Mouse (Mus musculus) neutrophil, adult 5-6 weeks (primary cell): ENCODE data around the gene Zfp955b. TPM values are rescaled to one million over a fixed set of nuclear protein-coding genes. Genes with fewer than 3 reads are reported as not detected.
"Not testable (repeated sequence)": the region's sequence is repeated elsewhere in the genome, so short reads cannot be mapped to it uniquely, and the experiment has no call there.

ENCODE experiments used
- ATAC-seq: fragments of 151-379, 151-347 bp; 2 replicates; pipeline ENCODE4 v1.8.0; 2017; ENCODE audit warnings: mild to moderate bottlenecking, moderate TSS enrichment; ENCODE audit not compliant: insufficient number of reproducible peaks, poor library complexity, low FRiP score, severe bottlenecking; ENCODE audit errors: extremely low read depth
- total RNA-seq: library from RNA; stranded (forward); fragments of 200-1000 nt; gene quantifications from 2 replicates; pipeline ENCODE4 v1.2.3, GENCODE M21; 2017

The Zfp955b gene
- 5.1 and 7.6 TPM in 2 replicates for total RNA-seq

- ATAC-seq, result peak; percentile 92
These were observed at the start of gene Zfp955b for GRCm38 (mm10) chr17:33289039-33289875. TSS of gene Zfp955b (plus strand) at chr17:33289544.

- ATAC-seq, result peak; percentile 90
These were observed 34.6 kb upstream of the Zfp955b start, which contains the start of gene Zfp955a for GRCm38 (mm10) chr17:33254530-33255318. TSS of gene Zfp955a (minus strand) at chr17:33255145.

- not testable (repeated sequence) for ATAC-seq
These were observed 34.1 kb upstream of the Zfp955b start for GRCm38 (mm10) chr17:33255319-33255657.

GRCm38 (mm10) chr17:33264376-33264775 is 25.0 kb upstream of the Zfp955b start, which contains the start of gene Olfr63:
TSS of gene Olfr63 (plus strand) at chr17:33264676.
- no peak for ATAC-seq

- no peak for ATAC-seq
These were observed 20.4 kb upstream of the Zfp955b start for GRCm38 (mm10) chr17:33268907-33269306.

GRCm38 (mm10) chr17:33289876-33290149 is 469 bp downstream of the Zfp955b start:
- ATAC-seq, result not testable (repeated sequence)

GRCm38 (mm10) chr17:33352981-33353380 is 63.6 kb downstream of the Zfp955b start:
- no peak for ATAC-seq

Other genes with a start within 250 kb of the Zfp955b start
- gene 4921501E09Rik, start 221.5 kb upstream of the Zfp955b start, total RNA-seq, result not detected in 2 replicates
- 3.2 and 4.2 TPM in 2 replicates for gene Zfp563, start 200.2 kb upstream of the Zfp955b start, total RNA-seq
- not detected in 2 replicates for gene Morc2b, start 149.9 kb upstream of the Zfp955b start, total RNA-seq
- gene Olfr55, start 121.1 kb upstream of the Zfp955b start, total RNA-seq, result not detected in 2 replicates
- gene Olfr239, start 98.2 kb upstream of the Zfp955b start, total RNA-seq, result not detected in 2 replicates
- not detected in 2 replicates for gene Olfr1564, start 67.9 kb upstream of the Zfp955b start, total RNA-seq
- gene Zfp955a, start 34.4 kb upstream of the Zfp955b start, total RNA-seq, result 7.2 and 9.3 TPM in 2 replicates
- gene Olfr63, start 24.9 kb upstream of the Zfp955b start, total RNA-seq, result not detected in 2 replicates
- 6.8 and 7.4 TPM in 2 replicates for gene Zfp81, start 69.3 kb downstream of the Zfp955b start, total RNA-seq
- gene Zfp101, start 105.1 kb downstream of the Zfp955b start, total RNA-seq, result 17.2 and 18.7 TPM in 2 replicates
- not detected in 2 replicates for gene Actl9, start 143.4 kb downstream of the Zfp955b start, total RNA-seq
- 62.0 and 78.5 TPM in 2 replicates for gene Adamts10, start 234.7 kb downstream of the Zfp955b start, total RNA-seq